Mouse (Mus musculus) cortical plate, adult 2 months (tissue): Measurements from ENCODE around the gene Col1a1.

ENCODE experiments used
- CTCF ChIP-seq: fragments of 200-500 bp; IDR thresholded peaks from 2 replicates; pipeline ENCODE4 v1.5.1; 2011; ENCODE audit warnings: mild to moderate bottlenecking, control low read depth, low read length; ENCODE audit not compliant: insufficient read depth; ENCODE audit errors: extremely low read depth
- POLR2A ChIP-seq: fragments of 200-500 bp; IDR thresholded peaks from 2 replicates; pipeline ENCODE4 v1.6.1; 2011; ENCODE audit warnings: mild to moderate bottlenecking, low read length, control low read depth; ENCODE audit not compliant: insufficient read depth; ENCODE audit errors: extremely low read depth

DNA sequence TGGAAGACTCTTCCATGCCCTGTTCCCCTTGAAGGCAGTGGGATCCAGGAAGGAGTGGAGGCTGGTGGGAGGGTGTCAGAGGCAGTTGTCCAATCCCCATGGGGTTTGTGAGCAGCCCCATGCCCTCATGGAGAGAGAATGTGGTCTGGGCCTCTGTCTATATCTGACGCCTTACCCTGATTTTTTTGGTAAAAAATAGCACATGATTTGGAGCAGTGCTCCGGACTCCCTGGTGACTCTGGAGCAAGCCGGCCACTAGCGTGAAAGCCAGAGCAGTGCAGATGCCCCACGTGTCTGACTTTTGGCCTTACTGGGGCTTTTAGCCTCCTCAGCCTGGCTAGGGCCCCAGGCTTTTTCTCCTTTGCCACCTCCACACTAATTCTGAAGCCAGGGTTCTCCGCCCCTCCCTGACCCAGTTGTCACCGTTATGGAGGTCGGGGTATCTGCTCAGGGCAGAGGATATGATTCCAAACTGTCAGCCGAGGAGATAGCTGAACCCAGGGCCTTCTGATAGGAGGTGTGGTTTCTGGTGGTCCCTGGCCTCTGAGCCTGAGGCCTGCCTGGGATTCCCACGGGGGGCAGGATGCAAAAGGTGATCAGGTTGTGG lies 58.3 kb downstream of the Col1a1 start:
- TF ChIP-seq POLR2A (no peak), CTCF (no peak)
